Mouse (Mus musculus) liver, embryonic 15.5 days (tissue): ENCODE measurements around the gene Gramd1b. TPM values are rescaled to one million over a fixed set of nuclear protein-coding genes. Genes with fewer than 3 reads are reported as not detected.

Experiments
- ATAC-seq: fragments of 200-750 bp; cut with Nextera tagmentation; 2 replicates; pipeline ENCODE4 v1.8.0; 2017; ENCODE audit warnings: moderate number of reproducible peaks, mild to moderate bottlenecking, moderate library complexity; ENCODE audit not compliant: insufficient read depth
- H3K27ac ChIP-seq: fragments of 300-500 bp; sonication (generic); replicated peaks from 2 replicates; pipeline ENCODE4 v1.5.1; 2015; ENCODE audit warnings: mild to moderate bottlenecking, inconsistent platforms
- H3K27me3 ChIP-seq: fragments of 300-500 bp; sonication (generic); 2 replicates; pipeline ENCODE4 v1.6.1; 2015; ENCODE audit warnings: mild to moderate bottlenecking, inconsistent platforms
- H3K36me3 ChIP-seq: fragments of 300-500 bp; sonication (generic); replicated peaks from 2 replicates; pipeline ENCODE4 v1.6.1; 2015; ENCODE audit warnings: moderate library complexity, mild to moderate bottlenecking, inconsistent platforms
- H3K4me1 ChIP-seq: fragments of 300-500 bp; sonication (generic); replicated peaks from 2 replicates; pipeline ENCODE4 v1.6.1; 2015; ENCODE audit warnings: inconsistent platforms
- H3K4me2 ChIP-seq: fragments of 300-500 bp; sonication (generic); 2 replicates; pipeline ENCODE4 v1.6.1; 2015; ENCODE audit warnings: moderate library complexity, mild to moderate bottlenecking, inconsistent platforms
- H3K4me3 ChIP-seq: fragments of 300-500 bp; sonication (generic); replicated peaks from 2 replicates; pipeline ENCODE4 v1.5.1; 2015; ENCODE audit warnings: mild to moderate bottlenecking, inconsistent platforms
- H3K9ac ChIP-seq: fragments of 300-500 bp; sonication (generic); 2 replicates; pipeline ENCODE4 v1.6.1; 2015; ENCODE audit warnings: moderate library complexity, mild to moderate bottlenecking, inconsistent platforms
- H3K9me3 ChIP-seq: fragments of 300-500 bp; sonication (generic); replicated peaks from 2 replicates; pipeline ENCODE4 v1.6.1; 2016; ENCODE audit warnings: inconsistent platforms
- WGBS: fragments of 180-500 bp; shearing (Covaris S2); methylation state at CpG from one replicate; pipeline ENCODE4 v1.1.7; 2015; ENCODE audit warnings: mixed read lengths; ENCODE audit not compliant: insufficient replicate concordance; 5-methylcytosine and 5-hydroxymethylcytosine counted together
- polyA plus RNA-seq: library from polyadenylated mRNA; unstranded; fragments of >200 nt; fragmentation: Nextera tagmentation; extraction: Ambion mirVana; gene quantifications from 2 replicates; pipeline ENCODE4 v1.2.1, GENCODE M21; 2015

The Gramd1b gene
- polyA plus RNA-seq, 1 experiment from 2014 or later, result 1.2 TPM

- Histone ChIP-seq H3K27ac (no peak overlapping the region), H3K36me3 (no peaks in the 10 kb centered on the region), H3K4me2 (no peak overlapping the region), H3K4me3 (no peak overlapping the region), H3K9ac (no peak overlapping the region), H3K4me1 (no peaks in the 10 kb centered on the region), H3K27me3 (no peaks in the 10 kb centered on the region), H3K9me3 (no peaks in the 10 kb centered on the region)
- 72% methylated on average over 15 of the region's 15 CpGs for WGBS
- no peak for ATAC-seq
These were observed 230.9 kb downstream of the Gramd1b start for GRCm38 (mm10) chr9:40300018-40300989.

GRCm38 (mm10) chr9:40299323-40299722 lies 231.9 kb downstream of the Gramd1b start:
- H3K36me3 ChIP-seq, result no peaks in the 10 kb centered on the region
- H3K4me3 ChIP-seq, result no peak overlapping the region
- no peak overlapping the region for H3K27ac ChIP-seq
- no peaks in the 10 kb centered on the region for H3K27me3 ChIP-seq
- ATAC-seq, result no peak
- H3K4me1 ChIP-seq, result no peaks in the 10 kb centered on the region
- no peak overlapping the region for H3K9ac ChIP-seq
- 72% methylated on average over 7 of the region's 7 CpGs for WGBS
- no peak overlapping the region for H3K4me2 ChIP-seq
- no peaks in the 10 kb centered on the region for H3K9me3 ChIP-seq

- ATAC-seq, result no peak
- Histone ChIP-seq H3K27ac (no peak overlapping the region), H3K4me2 (no peak overlapping the region), H3K4me3 (no peak overlapping the region), H3K9ac (no peak overlapping the region), H3K9me3 (no peaks in the 10 kb centered on the region), H3K36me3 (no peaks in the 10 kb centered on the region), H3K4me1 (no peaks in the 10 kb centered on the region), H3K27me3 (no peaks in the 10 kb centered on the region)
- WGBS, result 66% methylated on average over 9 of the region's 9 CpGs
These were observed 233.2 kb downstream of the Gramd1b start for GRCm38 (mm10) chr9:40297969-40298368.

GRCm38 (mm10) chr9:40296251-40296650 lies 234.9 kb downstream of the Gramd1b start:
- WGBS, result 66% methylated on average over 5 of the region's 5 CpGs
- H3K9me3 ChIP-seq, result no peaks in the 10 kb centered on the region
- H3K4me3 ChIP-seq, result no peak overlapping the region
- H3K4me1 ChIP-seq, result no peaks in the 10 kb centered on the region
- no peaks in the 10 kb centered on the region for H3K36me3 ChIP-seq
- H3K27me3 ChIP-seq, result no peaks in the 10 kb centered on the region
- H3K9ac ChIP-seq, result no peak overlapping the region
- no peak overlapping the region for H3K4me2 ChIP-seq
- ATAC-seq, result no peak
- H3K27ac ChIP-seq, result no peak overlapping the region

- no peak overlapping the region for H3K4me3 ChIP-seq
- 65% methylated on average over 1 of the region's 1 CpGs for WGBS
- ATAC-seq, result no peak
These were observed 236.3 kb downstream of the Gramd1b start for GRCm38 (mm10) chr9:40294866-40295265.

GRCm38 (mm10) chr9:40294210-40294609 lies 237.0 kb downstream of the Gramd1b start:
- Histone ChIP-seq H3K4me2 (no peak overlapping the region), H3K4me3 (no peak overlapping the region), H3K36me3 (no peaks in the 10 kb centered on the region), H3K27me3 (no peaks in the 10 kb centered on the region), H3K9me3 (no peaks in the 10 kb centered on the region), H3K4me1 (no peaks in the 10 kb centered on the region), H3K9ac (no peak overlapping the region), H3K27ac (no peak overlapping the region)
- WGBS, result 60% methylated on average over 5 of the region's 5 CpGs
- ATAC-seq, result no peak

More at GRCm38 (mm10) chr9:40294866-40295265, 236.3 kb downstream of the Gramd1b start:
- Histone ChIP-seq H3K9me3 (no peaks in the 10 kb centered on the region), H3K36me3 (no peaks in the 10 kb centered on the region), H3K9ac (no peak overlapping the region), H3K4me1 (no peaks in the 10 kb centered on the region), H3K4me2 (no peak overlapping the region), H3K27me3 (no peaks in the 10 kb centered on the region), H3K27ac (no peak overlapping the region)

GRCm38 (mm10) chr9:40293740-40294139 lies 237.4 kb downstream of the Gramd1b start:
- H3K36me3 ChIP-seq, result no peaks in the 10 kb centered on the region
- H3K4me1 ChIP-seq, result no peaks in the 10 kb centered on the region
- H3K27ac ChIP-seq, result no peak overlapping the region
- no peak overlapping the region for H3K4me2 ChIP-seq
- H3K4me3 ChIP-seq, result no peak overlapping the region
- H3K9me3 ChIP-seq, result no peaks in the 10 kb centered on the region
- no peaks in the 10 kb centered on the region for H3K27me3 ChIP-seq
- WGBS, result 56% methylated on average over 5 of the region's 5 CpGs
- no peak for ATAC-seq
- no peak overlapping the region for H3K9ac ChIP-seq

GRCm38 (mm10) chr9:40293286-40293685 lies 237.9 kb downstream of the Gramd1b start:
- H3K36me3 ChIP-seq, result no peaks in the 10 kb centered on the region
- H3K9me3 ChIP-seq, result no peaks in the 10 kb centered on the region
- 70% methylated on average over 8 of the region's 8 CpGs for WGBS

GRCm38 (mm10) chr9:40292475-40292874 lies 238.7 kb downstream of the Gramd1b start:
- Histone ChIP-seq H3K4me1 (no peaks in the 10 kb centered on the region), H3K4me3 (no peak overlapping the region), H3K9me3 (no peaks in the 10 kb centered on the region), H3K9ac (no peak overlapping the region), H3K27me3 (no peaks in the 10 kb centered on the region), H3K27ac (no peak overlapping the region), H3K36me3 (no peaks in the 10 kb centered on the region), H3K4me2 (no peak overlapping the region)
- 78% methylated on average over 4 of the region's 4 CpGs for WGBS
- no peak for ATAC-seq

More at GRCm38 (mm10) chr9:40293286-40293685, 237.9 kb downstream of the Gramd1b start:
- Histone ChIP-seq H3K27ac (no peak overlapping the region), H3K4me2 (no peak overlapping the region), H3K4me1 (no peaks in the 10 kb centered on the region), H3K4me3 (no peak overlapping the region), H3K9ac (no peak overlapping the region), H3K27me3 (no peaks in the 10 kb centered on the region)
- ATAC-seq, result no peak

GRCm38 (mm10) chr9:40282968-40283367 lies 248.2 kb downstream of the Gramd1b start:
- H3K4me1 ChIP-seq, result no peaks in the 10 kb centered on the region
- H3K27me3 ChIP-seq, result no peaks in the 10 kb centered on the region
- ATAC-seq, result no peak
- H3K9ac ChIP-seq, result no peak overlapping the region
- no peak overlapping the region for H3K4me2 ChIP-seq
- H3K27ac ChIP-seq, result no peak overlapping the region
- H3K36me3 ChIP-seq, result no peaks in the 10 kb centered on the region
- H3K4me3 ChIP-seq, result no peak overlapping the region
- no peaks in the 10 kb centered on the region for H3K9me3 ChIP-seq
- 69% methylated on average over 7 of the region's 7 CpGs for WGBS

- no peak for ATAC-seq
- WGBS, result 71% methylated on average over 7 of the region's 7 CpGs
- H3K9ac ChIP-seq, result no peak overlapping the region
- no peaks in the 10 kb centered on the region for H3K9me3 ChIP-seq
- H3K4me3 ChIP-seq, result no peak overlapping the region
- H3K27me3 ChIP-seq, result no peaks in the 10 kb centered on the region
- no peak overlapping the region for H3K27ac ChIP-seq
- no peaks in the 10 kb centered on the region for H3K36me3 ChIP-seq
- H3K4me2 ChIP-seq, result no peak overlapping the region
- no peaks in the 10 kb centered on the region for H3K4me1 ChIP-seq
These were observed 251.7 kb downstream of the Gramd1b start for GRCm38 (mm10) chr9:40279438-40279837.
